Mouse (Mus musculus): ENCODE results near the gene Appbp2. TPM values are rescaled to one million over a fixed set of nuclear protein-coding genes. Genes with fewer than 3 reads are reported as not detected.

Appbp2 gene
- polyA plus RNA-seq, 3 experiments from 2014 or later, result 14.7 to 16.9 (median 16.3) TPM

- no peak for ATAC-seq
Measured at GRCm38 (mm10) chr11:85152256-85152930, 82.5 kb downstream of the Appbp2 start.

- peak; percentile 95 for ATAC-seq
Measured at GRCm38 (mm10) chr11:85139581-85140540, 95.1 kb downstream of the Appbp2 start, which contains the start of gene Usp32. Gene Usp32 (minus strand): TSS chr11:85140161.

GRCm38 (mm10) chr11:85138776-85139474 lies 96.0 kb downstream of the Appbp2 start:
- ATAC-seq, result no peak

Other genes starting within 250 kb of the Appbp2 start
- 1 to 10 TPM; 5.2 to 9.4 (median 8.8) TPM for gene Usp32, start 95.0 kb downstream of the Appbp2 start, polyA plus RNA-seq (2017; shearing (Covaris generic))
- gene 1700125H20Rik, start 64.7 kb downstream of the Appbp2 start, polyA plus RNA-seq (2017; shearing (Covaris generic)), result not detected
- gene Ppm1d, start 76.1 kb upstream of the Appbp2 start, polyA plus RNA-seq (2017; shearing (Covaris generic)), result 1 to 10 TPM; 3.7 to 4.2 (median 3.8) TPM
- gene Bcas3, start 118.0 kb upstream of the Appbp2 start, polyA plus RNA-seq (2017; shearing (Covaris generic)), result 10 to 100 TPM; 25.6 to 48.7 (median 33.9) TPM